Mouse (Mus musculus): ENCODE measurements around the gene Tmem33. TPM values are rescaled to one million over a fixed set of nuclear protein-coding genes. Genes with fewer than 3 reads are reported as not detected.

Tmem33 gene
- total and polyA plus RNA-seq, 3 experiments = 70.4 to 147 (median 134) TPM

DNA sequence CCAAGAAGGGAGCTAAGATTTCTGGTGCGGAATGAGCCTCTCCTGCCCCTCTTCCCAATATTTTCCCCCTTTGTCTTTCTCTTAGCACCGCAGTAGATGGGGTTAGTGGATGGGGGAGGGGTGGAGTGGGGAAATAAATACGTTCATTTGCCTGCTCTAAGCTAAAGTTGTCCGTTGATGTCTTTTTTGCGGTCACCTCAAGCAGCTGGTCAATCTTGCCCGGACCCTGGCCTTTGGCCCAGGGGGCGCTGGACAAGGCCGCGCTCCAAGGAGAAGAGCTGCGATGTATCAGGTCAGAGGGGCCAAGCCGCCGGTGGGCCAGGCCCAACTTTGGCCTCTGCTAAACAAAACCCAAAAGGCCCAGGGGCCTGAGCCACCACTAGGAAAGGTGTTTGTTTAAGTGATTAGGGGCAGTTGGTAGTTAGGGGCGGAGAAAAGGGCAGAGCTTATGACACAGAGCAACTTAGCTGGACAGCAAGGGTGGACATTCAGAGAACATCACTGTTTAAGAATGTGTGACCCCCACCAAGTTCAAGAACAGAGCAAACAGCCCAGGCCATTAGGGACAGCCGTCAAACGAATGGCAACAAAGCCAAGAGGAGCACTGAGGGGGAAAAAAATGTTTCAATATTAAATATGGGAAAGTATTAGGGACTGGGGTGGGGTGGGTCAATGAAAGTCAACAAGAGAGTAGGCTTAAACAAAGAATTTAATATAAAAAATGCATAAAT lies 36.8 kb upstream of the Tmem33 start:
- TF ChIP-seq ZKSCAN1 (IDR thresholded peaks at IDR 0.05; ENCODE audit: borderline replicate concordance, low read depth, low read length) (no peak), TCF12 (IDR thresholded peaks at IDR 0.05; ENCODE audit: low read depth, low read length) (no peak), JUND (conservative IDR thresholded peaks at IDR 0.05; ENCODE audit: low read depth, low read length) (no peak), RCOR1 (conservative IDR thresholded peaks at IDR 0.05; ENCODE audit: low read depth, low read length) (no peak), SMC3 (IDR thresholded peaks at IDR 0.05; ENCODE audit: low read depth, low read length) (no peak), MYC (IDR thresholded peaks at IDR 0.05; ENCODE audit: low read depth, low read length) (no peak), EP300 (IDR thresholded peaks at IDR 0.05; ENCODE audit: low read length) (no peak), CHD2 (IDR thresholded peaks at IDR 0.05; ENCODE audit: low read length) (no peak), HCFC1 (IDR thresholded peaks at IDR 0.05; ENCODE audit: low read depth, low read length) (no peak), ELF1 (IDR thresholded peaks at IDR 0.05; ENCODE audit: low read depth, low read length) (no peak), MXI1 (IDR thresholded peaks at IDR 0.05; ENCODE audit: low read depth, low read length) (no peak), USF2 (conservative IDR thresholded peaks at IDR 0.05; ENCODE audit: low read depth, low read length) (no peak), MAX (IDR thresholded peaks at IDR 0.05; ENCODE audit: low read length) (no peak), ZNF384 (IDR thresholded peaks at IDR 0.05; ENCODE audit: low read depth, low read length) (no peak), GABPA (IDR thresholded peaks at IDR 0.05; ENCODE audit: insufficient replicate concordance, low read depth, low read length) (no peak), ZMIZ1 (IDR thresholded peaks at IDR 0.05; ENCODE audit: low read depth, low read length) (no peak), BHLHE40 (IDR thresholded peaks at IDR 0.05; ENCODE audit: low read depth, low read length) (no peak), POLR2AphosphoS2 (IDR thresholded peaks at IDR 0.05; ENCODE audit: low read depth, low read length) (no peak), ETS1 (conservative IDR thresholded peaks at IDR 0.05; ENCODE audit: low read depth, low read length) (no peak), NELFE (IDR thresholded peaks at IDR 0.05; ENCODE audit: low read depth, low read length) (no peak)
- no peak for DNase-seq (ENCODE audit: extremely low read depth)
- dilution Hi-C loops (cut with MboI; ENCODE audit: extremely low pct_ligation_motif_present, extremely low pct_unique_long_range_greater_than_20kb, low sequenced_read_pairs) = no loop called here
- Histone ChIP-seq H3K36me3 (replicated peaks in 1 of 2; ENCODE audit: control insufficient read depth in 1 of 2, insufficient read depth in 1 of 2, low read length in 1 of 2) (no peaks in the 10 kb centered on the region), H3K27me3 (replicated peaks) (no peaks in the 10 kb centered on the region), H3K27ac (ENCODE audit: insufficient read depth, low read depth) (no peak overlapping the region), H3K4me3 (replicated peaks in 1 of 3; ENCODE audit: low read depth in 2 of 3, low read length in 2 of 3, poor library complexity in 1 of 3) (no peak overlapping the region), H3K4me2 (ENCODE audit: insufficient read depth, low read depth, poor library complexity, severe bottlenecking) (no peak overlapping the region), H3K9me3 (replicated peaks; ENCODE audit: low read length) (no peaks in the 10 kb centered on the region), H3K4me1 (ENCODE audit: control insufficient read depth in 1 of 2, insufficient read depth in 2 of 2) (no peaks in the 10 kb centered on the region), H3K9ac (ENCODE audit: insufficient read depth, low read depth) (no peak overlapping the region), H3K79me2 (replicated peaks; ENCODE audit: control insufficient read depth, extremely low read depth, insufficient read depth, poor library complexity, severe bottlenecking) (no peaks in the 10 kb centered on the region)
- in situ Hi-C loops (cut with MboI; ENCODE audit: low pct_ligation_motif_present, low pct_unique_long_range_greater_than_20kb, low sequenced_read_pairs) = loop anchor here (25.0 kb wide), 1 partner anchor 511 kb away; no protein-coding TSS in a partner anchor

DNA sequence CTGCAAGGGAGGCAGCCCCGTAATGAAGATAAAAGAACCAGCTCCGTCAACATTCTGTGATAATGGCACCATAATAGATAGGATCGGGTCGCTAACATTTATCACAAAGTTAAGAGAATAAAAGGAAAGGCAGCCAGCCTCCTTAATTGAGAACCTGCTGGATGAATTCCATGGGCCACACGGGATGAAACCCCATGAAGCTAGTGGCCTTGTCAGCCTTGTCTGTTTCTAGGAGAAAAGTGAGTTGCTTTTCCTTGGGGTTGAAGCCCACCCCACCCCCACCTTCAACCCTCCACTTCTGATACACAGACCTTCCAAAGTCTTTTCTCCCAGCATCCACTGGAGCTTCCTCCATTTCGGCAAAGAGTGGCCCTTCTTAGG lies 36.3 kb upstream of the Tmem33 start:
- Histone ChIP-seq H3K36me3 (replicated peaks in 1 of 2; ENCODE audit: control insufficient read depth in 1 of 2, insufficient read depth in 1 of 2, low read length in 1 of 2) (no peaks in the 10 kb centered on the region), H3K9ac (ENCODE audit: insufficient read depth, low read depth) (no peak overlapping the region), H3K79me2 (replicated peaks; ENCODE audit: control insufficient read depth, extremely low read depth, insufficient read depth, poor library complexity, severe bottlenecking) (no peaks in the 10 kb centered on the region), H3K9me3 (replicated peaks; ENCODE audit: low read length) (no peaks in the 10 kb centered on the region), H3K4me2 (ENCODE audit: insufficient read depth, low read depth, poor library complexity, severe bottlenecking) (no peak overlapping the region), H3K4me3 (replicated peaks in 1 of 3; ENCODE audit: low read depth in 2 of 3, low read length in 2 of 3, poor library complexity in 1 of 3) (no peak overlapping the region), H3K27ac (ENCODE audit: insufficient read depth, low read depth) (no peak overlapping the region), H3K4me1 (ENCODE audit: control insufficient read depth in 1 of 2, insufficient read depth in 2 of 2) (no peaks in the 10 kb centered on the region), H3K27me3 (replicated peaks) (no peaks in the 10 kb centered on the region)
- in situ Hi-C loops (cut with MboI; ENCODE audit: low pct_ligation_motif_present, low pct_unique_long_range_greater_than_20kb, low sequenced_read_pairs) = loop anchor here (25.0 kb wide), 1 partner anchor 512 kb away; no protein-coding TSS in a partner anchor
- TF ChIP-seq IRF4 (IDR thresholded peaks at IDR 0.05; ENCODE audit: low read depth, low read length) (no peak), ELF1 (IDR thresholded peaks at IDR 0.05; ENCODE audit: low read depth, low read length) (no peak), CTCF (conservative IDR thresholded peaks at IDR 0.05 in 1 of 2, IDR thresholded peaks at IDR 0.05 in 1 of 2; ENCODE audit: low read depth in 2 of 2, low read length in 2 of 2) (no peak), ZC3H11A (IDR thresholded peaks at IDR 0.05; ENCODE audit: low read depth, low read length) (no peak), HCFC1 (IDR thresholded peaks at IDR 0.05; ENCODE audit: low read depth, low read length) (no peak), MAFK (IDR thresholded peaks at IDR 0.05; ENCODE audit: insufficient replicate concordance, low read length) (no peak), NELFE (IDR thresholded peaks at IDR 0.05; ENCODE audit: low read depth, low read length) (no peak), MAZ (IDR thresholded peaks at IDR 0.05; ENCODE audit: low read depth, low read length) (no peak), MYC (IDR thresholded peaks at IDR 0.05; ENCODE audit: low read depth, low read length) (no peak), MXI1 (IDR thresholded peaks at IDR 0.05; ENCODE audit: low read depth, low read length) (no peak), CHD2 (IDR thresholded peaks at IDR 0.05; ENCODE audit: low read length) (no peak), CHD1 (IDR thresholded peaks at IDR 0.05; ENCODE audit: low read depth, low read length) (no peak), EP300 (IDR thresholded peaks at IDR 0.05; ENCODE audit: low read length) (no peak), RCOR1 (conservative IDR thresholded peaks at IDR 0.05; ENCODE audit: low read depth, low read length) (no peak), ZNF384 (IDR thresholded peaks at IDR 0.05; ENCODE audit: low read depth, low read length) (no peak), RAD21 (IDR thresholded peaks at IDR 0.05; ENCODE audit: low read depth, low read length) (no peak), MAX (IDR thresholded peaks at IDR 0.05; ENCODE audit: low read length) (no peak)
- DNase-seq (ENCODE audit: extremely low read depth) = no peak
- dilution Hi-C loops (cut with MboI; ENCODE audit: extremely low pct_ligation_motif_present, extremely low pct_unique_long_range_greater_than_20kb, low sequenced_read_pairs) = no loop called here

All from CH12.LX (cell line).